Mouse (Mus musculus) heart, postnatal 0 days (tissue): ENCODE data around the gene Efna2.

Experiments used
- CTCF ChIP-seq: IDR thresholded peaks from 2 replicates; pipeline ENCODE4 v1.5.1; 2016; ENCODE audit warnings: antibody characterized with exemption, control low read depth, low read depth
- EP300 ChIP-seq: IDR thresholded peaks from 2 replicates; pipeline ENCODE4 v1.6.1; 2016; ENCODE audit warnings: antibody characterized with exemption, low read depth

GRCm38 (mm10) chr10:80169070-80169469 lies 10.2 kb upstream of the Efna2 start:
- TF ChIP-seq CTCF (no peak), EP300 (no peak)
